1 mouse cellular context compared by ENCODE assay signal in the genomic region with DNA sequence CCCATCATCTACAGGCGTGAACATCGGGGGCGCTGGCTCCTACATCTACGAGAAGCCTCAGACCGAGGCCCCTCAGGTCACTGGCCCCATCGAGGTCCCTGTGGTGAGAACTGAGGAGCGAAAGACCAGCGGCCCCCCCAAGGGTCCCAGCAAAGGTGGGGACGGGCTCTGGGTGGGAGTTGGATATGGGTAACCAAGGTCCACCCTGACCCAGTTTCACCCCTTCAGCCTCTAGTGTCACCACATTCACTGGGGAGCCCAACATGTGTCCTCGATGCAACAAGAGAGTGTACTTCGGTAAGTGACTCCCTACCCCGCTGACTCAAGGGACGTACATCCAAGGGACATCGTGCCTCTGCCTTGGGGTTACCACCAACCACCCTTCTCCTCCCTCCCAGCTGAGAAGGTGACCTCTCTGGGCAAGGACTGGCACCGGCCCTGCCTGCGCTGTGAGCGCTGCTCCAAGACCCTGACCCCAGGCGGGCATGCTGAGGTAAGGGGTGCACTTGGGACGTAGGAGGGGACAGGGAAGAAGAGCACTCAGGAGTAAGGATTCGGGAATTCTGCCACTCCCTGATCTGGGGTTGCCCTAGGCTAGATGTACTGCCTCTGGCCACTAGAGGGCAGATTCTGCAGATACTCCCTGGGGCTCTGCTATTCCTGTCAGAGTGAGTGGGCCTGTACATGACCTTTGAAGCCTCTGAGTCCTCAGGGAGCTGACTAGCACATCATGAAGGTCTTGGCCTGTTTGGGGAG.
TF ChIP-seq lines count a peak whose summit lies in the region.

No protein-coding gene starts in this region.

TF ChIP-seq in C2C12, 6 proteins besides CTCF, POLR2A, EP300 and RAD21:
- TF ChIP-seq MYOG (IDR thresholded peaks at IDR 0.05; ENCODE audit: control insufficient read depth, extremely low read depth, insufficient read length) (no peak), FOSL1 (IDR thresholded peaks at IDR 0.05; ENCODE audit: insufficient read depth, low read length, poor library complexity, severe bottlenecking) (no peak), MAX (IDR thresholded peaks at IDR 0.05) (no peak), MYOD1 (IDR thresholded peaks at IDR 0.05; ENCODE audit: control insufficient read depth, insufficient read length, low read depth) (no peak), CEBPB (IDR thresholded peaks at IDR 0.05; ENCODE audit: low read depth) (no peak), USF1 (IDR thresholded peaks at IDR 0.05; ENCODE audit: low read depth) (no peak)
TF ChIP-seq in C2C12: peak in this region for 0.
